Mouse (Mus musculus): ENCODE results near the gene Klhl5.

Gene Klhl5

DNA sequence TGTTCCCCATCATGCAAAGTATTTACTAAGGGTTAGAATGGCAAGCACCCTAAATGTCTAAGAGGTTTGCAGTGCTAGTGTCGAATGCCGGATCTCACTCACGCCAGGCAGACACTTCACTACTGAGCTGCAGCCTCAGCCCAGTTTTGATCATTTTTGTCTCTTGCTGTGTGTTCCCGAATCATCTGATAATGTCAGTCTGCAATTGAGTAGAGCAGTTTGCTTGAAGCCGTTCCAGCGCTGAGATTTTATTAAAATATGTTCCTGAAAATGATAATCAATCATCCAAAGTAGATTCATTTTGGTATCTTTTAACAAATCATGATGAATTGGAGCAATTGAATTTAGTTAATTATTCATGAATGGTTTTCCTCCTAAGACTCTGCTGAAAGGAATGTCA is 39.4 kb downstream of the Klhl5 start:
- no peak for DNase-seq (ENCODE audit: low read depth, low spot score)

DNA sequence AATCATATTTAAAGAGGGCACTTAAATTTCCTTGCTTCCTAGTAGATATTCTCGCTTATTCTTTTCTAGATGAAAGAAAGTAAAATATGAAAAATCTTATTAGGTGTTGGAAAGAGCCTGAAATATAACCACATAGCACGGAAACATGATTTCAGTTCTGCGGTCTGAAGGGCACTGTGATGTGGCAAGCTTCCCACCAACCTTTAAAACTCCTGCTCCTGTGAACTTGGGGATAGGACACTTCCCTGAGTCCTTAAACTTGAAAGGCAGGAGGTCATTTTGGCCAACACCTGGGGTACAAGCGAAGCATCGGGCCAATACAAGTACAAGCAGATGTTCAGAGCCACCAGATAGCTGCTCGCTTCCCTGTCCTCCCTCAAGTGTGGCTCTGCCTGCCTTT is 42.4 kb downstream of the Klhl5 start:
- no peak for DNase-seq (ENCODE audit: low read depth, low spot score)

DNA sequence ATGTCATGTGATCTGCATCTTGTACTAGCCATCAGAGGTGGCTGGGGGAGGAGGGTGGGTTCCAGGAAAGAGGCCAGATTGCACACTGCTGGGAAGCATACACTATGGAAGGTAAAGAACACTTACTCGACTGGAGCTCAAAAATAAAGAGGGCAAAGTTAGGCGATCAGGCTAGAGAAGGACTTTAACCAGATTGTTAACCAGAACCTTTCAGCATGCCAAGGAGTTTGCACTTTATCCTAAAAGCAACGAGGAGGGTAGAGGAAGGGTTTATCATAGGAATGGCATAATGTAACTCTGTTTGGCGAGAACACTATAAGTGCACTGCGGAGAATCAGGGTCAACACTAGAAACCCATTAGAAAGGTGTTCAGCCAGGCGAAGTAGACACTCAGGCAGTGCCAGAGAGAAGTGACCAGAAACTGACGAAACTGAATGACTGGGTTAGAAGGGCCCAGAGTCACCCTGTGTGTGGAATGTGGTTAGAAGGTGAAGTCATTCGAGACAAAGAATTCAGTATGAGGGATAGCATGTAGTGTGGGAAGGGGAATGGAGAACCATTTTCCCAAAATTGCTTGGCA is 43.1 kb downstream of the Klhl5 start:
- DNase-seq (ENCODE audit: low read depth, low spot score) = no peak

DNA sequence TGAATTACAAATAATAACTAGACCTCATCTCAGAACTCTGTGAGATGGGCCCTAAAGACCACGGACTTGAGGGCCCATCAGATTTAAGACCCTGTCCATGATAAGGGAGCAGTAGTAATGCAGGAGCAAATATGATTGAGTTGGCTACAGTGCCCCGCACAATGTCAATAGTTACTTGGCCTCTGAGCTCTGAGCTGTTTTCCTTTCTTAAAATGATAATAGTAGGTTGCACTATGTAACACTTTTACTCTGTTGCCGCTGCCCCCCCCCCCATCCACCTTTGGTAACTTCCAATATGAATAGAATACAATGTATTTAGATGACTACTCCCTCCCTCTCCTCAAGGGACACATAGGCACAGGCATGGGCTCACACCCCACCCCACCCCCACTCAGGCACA is 43.9 kb downstream of the Klhl5 start:
- DNase-seq (ENCODE audit: low read depth, low spot score) = no peak

DNA sequence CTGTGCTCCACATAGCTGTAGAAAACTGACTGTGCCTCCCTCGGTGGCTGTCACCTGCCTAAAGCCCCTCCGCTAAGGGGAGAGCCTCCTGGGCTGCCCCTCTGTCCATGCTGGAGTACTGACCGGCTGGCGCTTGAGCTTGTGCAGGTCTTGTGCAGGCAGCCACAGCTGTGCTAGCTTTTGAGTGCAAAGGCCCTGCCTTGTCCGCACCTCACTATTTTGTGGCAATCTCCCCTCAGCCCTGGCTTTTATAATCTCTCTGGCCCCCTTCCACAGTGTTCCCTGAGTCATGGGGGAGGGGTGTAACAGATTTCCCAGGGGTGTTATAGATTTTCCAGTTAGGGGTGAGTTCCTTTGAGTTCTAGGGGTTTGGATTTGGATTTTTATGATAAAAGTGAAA is 44.4 kb downstream of the Klhl5 start:
- no peak for DNase-seq (ENCODE audit: low read depth, low spot score)

DNA sequence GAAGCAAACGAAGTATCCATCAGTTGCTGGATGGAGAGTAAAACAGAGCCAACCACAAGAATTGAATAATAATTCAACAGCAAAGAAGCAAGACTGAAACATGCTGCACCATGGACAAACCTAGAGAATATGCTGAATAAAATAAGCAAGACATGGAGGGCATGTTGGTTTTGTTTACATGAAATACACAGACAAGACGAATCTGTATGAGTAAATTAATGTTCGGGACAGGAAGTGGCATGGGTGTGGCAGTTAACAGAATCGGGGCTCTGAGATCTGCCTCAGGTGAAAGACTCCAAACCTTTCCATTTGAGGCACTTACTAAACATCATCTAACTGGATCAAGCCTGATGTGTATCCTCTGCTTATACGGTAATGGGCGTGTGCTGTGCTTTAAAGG is 46.9 kb downstream of the Klhl5 start:
- DNase-seq (ENCODE audit: low read depth, low spot score) = no peak

DNA sequence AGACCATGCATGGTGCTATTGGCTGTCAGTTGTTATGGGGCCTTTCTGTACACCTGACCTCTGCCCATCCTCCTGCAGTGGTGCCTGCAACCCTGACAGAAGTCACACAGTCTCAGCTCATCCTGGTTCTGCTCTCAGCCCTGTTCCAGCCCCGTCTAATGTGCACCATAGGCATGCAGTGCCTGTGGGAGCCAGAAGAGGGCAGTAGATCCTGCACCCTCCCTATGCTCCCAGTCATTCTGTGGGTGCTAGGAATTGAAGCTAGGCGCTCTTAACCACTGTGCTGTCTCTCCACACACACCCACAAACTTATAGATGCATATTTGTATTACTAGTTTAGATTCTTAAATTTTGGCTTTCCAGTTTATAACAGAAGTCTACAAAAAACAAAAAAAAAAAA is 49.5 kb downstream of the Klhl5 start:
- DNase-seq (ENCODE audit: low read depth, low spot score) = peak; percentile 26

DNA sequence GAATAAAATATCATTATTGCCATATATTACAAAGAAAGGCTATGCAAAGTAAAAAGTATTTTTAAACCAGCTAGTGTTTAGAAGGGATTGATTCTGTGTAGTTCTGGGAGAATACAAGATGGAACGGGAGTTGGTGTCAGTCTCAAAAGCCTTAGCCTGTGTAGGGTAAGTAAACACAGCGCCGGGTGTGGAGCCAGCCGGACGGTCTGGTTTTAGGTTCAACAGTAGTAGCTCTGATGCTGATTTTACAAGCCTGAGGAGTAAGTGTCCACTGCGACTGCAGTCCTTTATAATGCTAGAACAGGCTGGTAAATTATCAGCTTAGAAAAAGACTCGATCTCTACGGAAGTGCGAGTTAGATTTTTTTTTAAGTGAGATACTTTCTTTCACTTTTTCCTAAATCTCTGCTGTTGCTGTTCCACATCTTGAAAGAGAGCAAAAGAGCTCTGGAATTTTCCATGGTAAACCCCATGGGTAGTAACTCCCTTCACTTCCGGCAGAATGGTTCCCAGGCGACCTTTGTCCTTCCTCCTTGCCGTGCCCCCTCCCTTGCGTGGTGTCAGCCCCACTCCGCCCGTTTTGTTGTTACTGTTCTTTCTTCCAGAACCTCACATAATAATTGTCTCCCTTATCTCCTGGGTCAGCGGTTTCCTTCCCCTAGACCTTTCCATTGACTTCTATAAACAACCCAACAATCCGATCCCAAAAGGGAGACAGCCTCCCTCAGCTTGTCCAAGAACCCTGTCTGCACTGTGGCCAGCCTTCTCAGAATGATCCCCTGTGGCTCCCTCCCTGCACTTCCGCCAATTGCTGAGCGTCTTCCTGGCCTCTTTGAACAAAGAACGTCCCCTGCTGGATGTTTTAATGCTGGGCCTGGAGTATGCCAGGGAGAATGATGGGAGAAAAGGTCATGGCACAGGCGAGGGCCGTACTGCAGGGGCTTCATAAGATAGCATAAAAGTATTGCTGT is 50.4 kb downstream of the Klhl5 start:
- no peak for DNase-seq (ENCODE audit: low read depth, low spot score)

DNA sequence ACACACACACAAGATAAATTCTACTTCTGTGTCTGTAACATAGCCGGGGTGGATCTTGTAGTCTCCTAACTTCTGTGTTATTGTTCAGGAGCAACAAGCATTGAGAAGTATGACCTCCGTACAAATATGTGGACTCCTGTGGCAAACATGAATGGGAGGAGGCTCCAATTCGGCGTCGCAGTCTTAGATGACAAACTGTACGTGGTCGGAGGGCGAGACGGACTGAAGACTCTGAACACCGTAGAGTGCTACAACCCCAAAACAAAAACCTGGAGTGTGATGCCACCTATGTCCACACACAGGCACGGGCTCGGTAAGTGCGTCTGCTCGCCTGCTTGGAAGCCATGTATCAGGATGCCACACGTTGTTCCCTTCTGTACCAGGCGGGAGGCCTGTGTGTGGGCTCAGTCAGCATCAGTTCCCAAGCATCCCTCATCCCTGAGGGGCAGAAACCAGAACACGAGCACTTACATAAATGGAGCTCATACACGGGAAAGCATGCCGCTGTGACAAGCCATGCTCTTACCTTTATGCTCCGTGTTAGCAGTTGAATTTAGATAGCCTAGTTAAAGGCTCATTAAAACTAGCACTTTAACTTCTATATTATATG is 51.5 kb downstream of the Klhl5 start:
- no peak for DNase-seq (ENCODE audit: low read depth, low spot score)

DNA sequence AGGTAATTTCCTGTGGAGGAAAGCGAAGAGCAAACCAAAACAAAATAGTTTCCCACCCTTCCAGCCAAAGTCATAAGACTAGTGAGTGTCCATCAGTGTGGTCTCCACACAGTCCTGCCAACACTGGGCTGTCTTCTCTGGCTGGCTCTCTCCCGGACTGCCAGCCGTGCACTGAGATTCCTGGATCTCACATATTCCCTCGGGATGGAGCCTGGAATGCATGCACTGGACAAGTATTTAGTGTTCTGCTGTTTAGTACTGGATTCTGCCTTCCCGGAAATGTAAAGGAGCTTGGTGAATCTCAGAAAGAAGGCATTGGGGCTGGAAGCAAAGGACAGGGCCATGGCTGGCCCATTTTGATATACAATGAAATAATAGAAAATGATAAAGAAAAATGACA is 55.7 kb downstream of the Klhl5 start:
- no peak for DNase-seq (ENCODE audit: low read depth, low spot score)

DNA sequence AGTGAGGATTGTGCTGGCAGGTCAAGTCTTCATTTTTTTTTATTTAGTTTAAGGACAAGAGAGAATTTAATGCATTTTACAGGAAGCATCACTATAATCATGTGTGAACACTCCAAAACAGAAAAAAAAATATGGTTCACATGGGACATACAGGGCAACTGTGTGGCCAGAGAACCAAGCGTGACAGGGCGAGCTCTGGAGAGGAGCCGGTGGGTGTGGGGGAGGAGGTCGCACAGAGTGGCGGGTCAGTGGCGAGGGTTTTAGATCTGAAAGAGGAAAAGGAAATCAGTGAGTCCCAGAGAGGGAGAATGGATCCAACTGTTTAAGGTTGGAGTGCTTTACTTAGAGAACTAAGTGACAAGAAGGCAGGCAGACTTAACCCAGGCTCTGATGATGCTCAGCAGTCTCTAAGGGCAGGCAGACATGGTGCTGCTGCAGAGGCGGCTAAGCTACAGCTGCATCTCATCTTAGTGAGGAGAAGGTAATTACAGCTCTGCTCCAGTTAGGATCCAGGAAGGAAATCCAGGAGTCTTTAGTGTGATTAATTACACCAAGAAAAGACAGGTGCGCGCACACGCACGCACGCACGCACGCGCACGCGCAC is 56.3 kb downstream of the Klhl5 start:
- DNase-seq (ENCODE audit: low read depth, low spot score) = no peak

DNA sequence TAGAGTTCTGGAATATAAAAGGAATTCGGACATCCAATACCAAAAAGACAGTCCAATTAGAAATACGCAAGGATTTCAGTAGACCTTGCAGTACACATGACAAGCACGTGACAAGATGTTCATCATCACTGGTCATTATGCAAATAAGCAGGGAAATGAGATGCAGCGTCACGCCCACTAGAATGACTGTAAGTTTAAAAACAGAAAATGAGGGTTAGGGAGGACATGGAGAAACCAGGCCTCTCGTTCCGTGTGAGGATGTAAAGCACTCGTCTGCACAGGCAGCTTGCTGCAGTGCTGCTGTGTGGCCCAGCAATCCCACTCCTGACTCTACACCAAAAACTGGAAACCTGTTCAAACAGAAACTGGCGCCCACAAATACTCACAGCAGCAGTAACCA is 62.9 kb downstream of the Klhl5 start:
- DNase-seq (ENCODE audit: low read depth, low spot score) = no peak

DNA sequence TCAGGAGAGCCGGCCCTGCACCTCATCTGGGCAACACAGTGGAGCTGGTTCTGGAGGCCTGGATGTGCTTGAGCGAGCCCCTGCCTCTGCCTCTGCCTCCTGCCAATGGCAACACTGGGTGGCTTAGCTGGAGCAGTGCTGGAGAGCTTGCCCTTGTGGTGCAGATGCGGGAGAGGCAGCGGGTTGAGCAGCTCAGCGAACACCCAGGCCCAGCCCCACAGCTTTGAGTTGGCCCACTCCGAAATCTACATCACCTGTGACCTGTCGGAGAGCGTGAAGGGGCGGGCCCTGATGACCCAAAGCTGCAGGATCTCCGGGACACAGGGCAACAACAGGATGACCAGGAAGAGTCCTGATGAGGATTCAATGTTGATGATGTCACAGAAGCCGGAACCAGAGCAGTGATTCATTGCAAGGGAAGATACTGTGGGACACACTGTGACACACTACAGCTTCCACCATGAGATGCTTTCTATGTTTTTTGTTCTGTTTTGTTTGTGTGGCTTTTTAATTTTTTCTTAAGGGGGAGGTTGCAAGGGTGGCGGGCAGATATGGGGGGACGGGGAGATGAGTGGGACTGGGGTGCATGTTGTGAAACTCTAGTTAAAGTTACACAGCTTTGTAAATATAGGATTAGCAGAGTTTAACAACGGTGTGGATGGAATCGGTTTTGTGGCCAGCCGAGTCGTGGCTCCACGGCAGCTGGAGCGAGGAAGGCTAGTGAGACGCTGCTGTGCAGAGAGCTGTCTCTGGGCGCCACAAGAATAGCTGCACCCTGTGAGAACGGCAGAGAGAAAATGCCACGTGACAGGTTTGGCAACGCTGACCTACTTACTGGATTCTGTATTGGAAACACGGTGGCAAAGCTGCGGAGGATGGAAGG is 67.9 kb downstream of the Klhl5 start:
- no peak for DNase-seq (ENCODE audit: low read depth, low spot score)

DNA sequence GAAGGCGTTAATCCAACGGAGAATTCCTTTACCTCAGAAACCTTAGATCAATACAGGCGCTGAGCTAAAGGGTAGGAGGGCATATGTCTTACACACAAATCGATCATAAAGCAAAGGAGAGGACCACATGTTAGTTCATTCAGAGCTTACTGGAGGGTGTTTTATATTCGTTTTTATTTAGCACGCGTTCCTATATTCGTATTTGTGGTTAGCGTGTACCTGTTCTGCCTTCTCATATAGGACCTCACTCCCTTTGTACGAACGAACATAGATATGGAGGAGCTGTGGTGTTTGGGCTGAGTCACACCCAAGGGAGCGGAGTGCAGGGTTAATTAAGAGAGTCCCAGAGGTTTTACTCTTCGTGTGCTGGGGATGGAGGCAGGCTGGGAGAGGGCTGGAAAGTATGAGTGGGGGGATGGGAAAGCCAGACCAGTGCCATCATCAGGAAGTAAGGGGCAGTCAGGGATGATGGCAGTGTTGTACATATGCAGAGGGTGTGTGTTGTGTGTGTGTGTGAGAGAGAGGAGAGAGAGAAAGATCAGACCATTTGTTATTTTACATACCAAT is 68.7 kb downstream of the Klhl5 start:
- DNase-seq (ENCODE audit: low read depth, low spot score) = no peak

DNA sequence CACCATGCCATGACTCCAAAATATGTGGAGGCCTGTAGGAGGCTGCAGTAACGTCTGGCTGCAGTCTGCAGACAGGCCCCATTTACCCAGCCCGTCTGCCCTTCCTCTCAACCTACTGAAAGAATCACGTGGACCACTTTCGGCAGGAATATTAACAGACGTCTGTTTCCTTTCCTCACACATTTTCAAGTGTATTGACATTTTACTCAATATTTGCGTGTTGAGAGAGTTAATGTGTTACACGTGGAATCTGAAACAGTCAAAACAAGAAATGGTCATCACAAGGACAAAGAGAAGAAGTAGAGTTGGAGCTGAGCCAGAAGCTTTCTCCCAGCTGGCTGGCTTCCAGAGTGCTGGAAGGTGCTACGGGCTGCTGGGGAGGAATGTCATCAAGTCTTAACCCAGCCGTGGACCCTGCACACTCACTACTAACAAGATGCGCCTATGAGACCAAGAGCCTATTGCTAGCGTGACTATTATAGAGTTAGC is 69.7 kb downstream of the Klhl5 start:
- DNase-seq (ENCODE audit: low read depth, low spot score) = no peak

DNA sequence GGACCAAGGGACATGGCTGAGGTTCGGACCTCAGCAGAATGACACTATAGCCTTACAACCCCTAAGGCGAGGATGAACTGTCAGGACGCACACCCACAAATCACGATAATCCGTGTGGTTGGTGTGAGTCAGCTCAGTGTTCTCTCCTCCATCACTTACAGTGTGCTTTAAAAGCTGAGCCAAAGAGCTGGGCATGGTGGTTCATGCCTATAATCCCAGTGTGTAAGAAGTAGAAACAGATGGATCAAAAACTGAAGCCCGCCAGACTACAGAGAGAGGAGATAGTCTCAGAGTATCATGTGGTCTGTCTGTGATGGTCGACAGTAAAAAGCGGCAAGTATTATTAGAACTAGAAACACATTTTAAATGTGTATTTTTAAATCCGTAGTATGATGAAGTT is 71.1 kb downstream of the Klhl5 start:
- DNase-seq (ENCODE audit: low read depth, low spot score) = no peak

DNA sequence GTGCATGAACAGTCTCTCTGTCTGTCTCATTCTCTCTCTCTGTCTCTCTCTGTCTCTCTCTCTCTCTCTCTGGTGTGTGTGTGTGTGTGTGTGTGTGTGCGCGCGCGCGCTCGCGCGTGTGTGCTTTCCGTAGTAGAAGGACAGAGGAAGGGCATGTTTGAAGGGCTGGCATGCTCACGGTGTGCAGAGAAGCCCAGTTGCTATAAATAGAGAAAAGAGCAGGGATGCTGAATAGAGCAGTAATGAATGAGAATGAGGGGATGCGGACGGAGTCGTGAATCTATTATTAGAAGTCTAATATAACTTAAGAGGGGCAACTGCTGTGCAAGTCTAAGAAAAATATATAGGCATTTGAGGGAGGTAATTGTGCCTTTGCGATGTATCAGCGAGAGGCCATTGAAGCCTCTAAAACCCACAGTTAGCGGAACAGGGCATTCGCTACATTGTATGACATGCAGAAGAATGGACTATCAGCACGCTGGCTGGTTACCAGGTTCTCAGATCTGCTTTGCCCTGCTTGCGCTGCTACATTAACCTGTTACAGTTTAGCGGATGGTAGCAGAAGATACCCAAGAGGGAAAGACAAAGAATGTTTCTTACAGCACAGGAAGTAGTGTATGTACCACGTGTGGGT is 73.9 kb downstream of the Klhl5 start:
- no peak for DNase-seq (ENCODE audit: low read depth, low spot score)

DNA sequence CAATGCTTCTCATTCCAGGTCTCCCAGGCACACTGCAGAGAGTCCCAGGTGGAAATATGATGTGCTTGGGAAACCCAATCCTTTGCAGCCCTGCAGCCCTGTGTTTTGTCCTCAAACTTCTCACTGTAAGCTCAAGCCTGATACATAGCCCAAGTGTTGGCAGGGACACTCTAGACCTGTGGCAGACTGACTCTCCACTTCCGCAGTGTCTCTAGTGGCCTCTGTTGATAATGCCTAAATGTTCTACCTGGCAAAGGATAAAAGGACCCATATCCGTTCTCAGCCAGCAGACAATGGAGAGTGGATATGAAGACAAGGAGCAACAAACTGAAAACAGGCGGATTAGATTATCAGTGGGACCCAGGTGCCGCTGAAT is 74.4 kb downstream of the Klhl5 start:
- DNase-seq (ENCODE audit: low read depth, low spot score) = no peak

DNA sequence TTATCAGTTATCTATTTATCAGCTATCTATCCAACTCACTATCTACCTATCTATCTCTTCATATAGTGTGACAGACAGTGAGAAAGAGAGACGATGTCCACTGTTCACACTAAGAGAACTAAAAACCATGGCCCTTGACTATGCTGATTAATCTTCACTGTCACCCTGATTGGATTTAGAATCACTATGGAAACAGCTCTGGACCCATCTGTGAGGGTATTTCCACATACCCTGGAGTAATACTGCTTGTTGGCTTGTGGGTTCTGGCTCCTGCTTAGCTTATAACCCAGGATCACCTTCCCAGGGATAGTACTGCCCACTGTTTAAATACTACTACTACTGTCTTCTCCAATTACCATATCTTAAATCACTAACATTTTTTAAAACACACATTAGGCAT is 74.9 kb downstream of the Klhl5 start:
- no peak for DNase-seq (ENCODE audit: low read depth, low spot score)

DNA sequence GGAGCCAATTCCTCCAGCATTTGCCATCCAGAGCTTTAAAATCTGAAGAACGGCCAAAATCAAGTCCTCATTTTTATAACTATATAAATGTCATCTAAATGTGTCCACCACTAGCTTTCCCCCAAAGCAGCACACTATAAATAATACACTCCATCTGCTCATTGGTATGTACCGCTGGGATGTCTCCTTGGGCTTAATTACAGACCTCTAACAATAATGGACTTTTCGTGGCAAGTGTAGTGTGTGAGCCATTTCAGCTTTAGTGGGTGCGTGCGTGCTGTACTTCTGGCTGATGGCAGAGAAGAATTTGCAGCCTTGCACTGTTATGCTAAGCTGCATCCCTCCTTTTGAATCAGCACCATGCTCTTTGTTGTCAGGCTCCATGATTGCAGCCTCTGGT is 84.3 kb downstream of the Klhl5 start:
- no peak for DNase-seq (ENCODE audit: low read depth, low spot score)

DNA sequence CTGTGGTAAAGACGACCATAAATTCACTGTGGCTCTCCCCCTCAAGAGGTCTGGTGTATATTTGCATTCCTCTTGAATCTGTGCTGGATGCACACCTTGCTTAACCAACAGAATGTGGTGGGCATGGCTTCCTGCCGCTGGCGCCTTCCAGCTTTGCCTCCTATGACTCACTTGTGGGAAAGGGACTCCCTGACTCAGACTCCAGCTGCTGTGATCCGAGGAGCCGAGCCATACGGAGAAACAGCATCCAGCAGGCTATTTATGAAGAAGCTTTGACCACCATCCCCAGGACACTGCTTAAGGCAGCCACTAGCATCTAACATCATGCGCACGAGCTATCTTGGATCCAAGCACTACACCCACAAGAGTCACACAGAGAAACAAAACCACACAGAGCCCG is 87.1 kb downstream of the Klhl5 start:
- no peak for DNase-seq (ENCODE audit: low read depth, low spot score)

Data from c-Kit-negative CD71-positive TER-119-positive erythroid progenitor cells, embryonic 14.5 days (primary cell).